Comparison of ENCODE assay signal across 7 mouse cellular contexts in the genomic region with DNA sequence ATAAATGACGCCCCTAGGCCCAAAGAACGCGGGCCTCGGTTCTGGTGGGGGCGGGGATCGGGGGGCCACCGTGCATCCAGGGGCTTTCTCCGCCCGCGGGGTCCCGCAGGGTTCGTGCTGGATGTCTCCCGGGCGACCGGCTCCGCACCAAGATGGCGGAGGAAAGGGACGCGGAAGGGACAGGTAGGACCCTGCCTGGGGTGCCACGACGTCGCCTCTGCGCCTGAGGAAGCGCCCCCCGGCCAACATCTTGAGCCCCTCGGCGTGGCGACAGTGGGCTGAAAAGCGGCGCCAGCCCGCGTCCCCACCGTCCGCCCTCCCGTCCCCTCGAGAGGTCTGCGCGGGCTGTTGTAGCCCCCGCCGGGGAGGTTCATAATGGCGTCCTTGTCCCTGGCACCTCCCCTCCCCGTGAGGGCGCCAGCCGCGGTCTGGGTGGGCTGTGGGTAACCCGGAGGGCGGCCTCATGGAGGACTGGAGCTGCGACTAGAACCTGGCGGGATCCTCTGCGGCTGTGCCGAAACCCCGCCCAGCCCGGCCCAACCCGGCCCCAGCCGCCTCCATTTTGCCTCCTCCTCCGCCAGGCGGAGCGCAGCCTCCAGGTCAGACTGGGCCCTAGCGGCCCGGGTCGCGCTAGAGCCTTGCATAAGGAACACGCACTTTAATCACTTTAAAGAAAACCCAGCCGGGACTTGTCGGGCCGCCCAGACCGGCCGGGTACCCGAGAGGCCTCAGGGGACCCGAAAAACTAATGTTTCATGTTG. TPM values are rescaled to one million over a fixed set of nuclear protein-coding genes. Genes with fewer than 3 reads are reported as not detected.
DNase-seq lines count a peak whose midpoint lies in the region; ATAC-seq and TF ChIP-seq lines count a peak whose summit lies in the region.

TSS of gene Efcab2 (plus strand) at position 135 of the 761 bp plus-strand sequence.

- H3K9me3 ChIP-seq in embryonic facial prominence, embryonic 12.5 days: no peaks in the 10 kb centered on the region
- no peaks in the 10 kb centered on the region for H3K9me3 ChIP-seq in limb, embryonic 12.5 days
- H3K9me3 ChIP-seq in midbrain, embryonic 15.5 days: no peaks in the 10 kb centered on the region

- H3K9ac ChIP-seq in embryonic facial prominence, embryonic 12.5 days: peak within 1 kb of the TSS; percentile 93
- peak within 1 kb of the TSS; percentile 92 for H3K9ac ChIP-seq in limb, embryonic 12.5 days (replicated peaks)
- peak within 1 kb of the TSS; percentile 90 for H3K9ac ChIP-seq in midbrain, embryonic 15.5 days

- H3K4me2 ChIP-seq in embryonic facial prominence, embryonic 12.5 days (replicated peaks): peak within 1 kb of the TSS; percentile 49
- peak within 1 kb of the TSS; percentile 62 for H3K4me2 ChIP-seq in limb, embryonic 12.5 days
- peak within 1 kb of the TSS; percentile 58 for H3K4me2 ChIP-seq in midbrain, embryonic 15.5 days

- peak; percentile 90 for TF ChIP-seq POLR2A in kidney, adult 2 months (IDR thresholded peaks at IDR 0.05; ENCODE audit: low read depth, low read length)
- peak; percentile 73 for TF ChIP-seq POLR2A in spleen, adult 2 months (IDR thresholded peaks at IDR 0.05; ENCODE audit: low read depth, low read length)

- H3K4me1 ChIP-seq in embryonic facial prominence, embryonic 12.5 days: no peaks in the 10 kb centered on the region; the same call in 1 of the 2 replicates
- no peaks in the 10 kb centered on the region for H3K4me1 ChIP-seq in kidney, adult 2 months (ENCODE audit: control insufficient read depth, insufficient read depth, low read length)
- 0 out of 2 replicates have a peak, but pooled peaks cover 4% of the 10 kb centered on the region for H3K4me1 ChIP-seq in limb, embryonic 12.5 days (replicated peaks)
- H3K4me1 ChIP-seq in midbrain, embryonic 15.5 days: no peaks in the 10 kb centered on the region
- H3K4me1 ChIP-seq in spleen, adult 2 months (ENCODE audit: control insufficient read depth, insufficient read depth, insufficient read length): no peaks in the 10 kb centered on the region; the same call in 1 of the 2 replicates

- DNase-seq in adrenal gland, postnatal 25 days: peak; percentile 93
- peak; percentile 93 to 94 for DNase-seq in heart, adult 18-20 months
- DNase-seq in kidney, adult 2 months: peak; percentile 95
- DNase-seq in spleen, adult 2 months (ENCODE audit: low read depth in 1 of 2, low spot score in 2 of 2): peak; percentile 87

- no peaks in the 10 kb centered on the region for H3K36me3 ChIP-seq in embryonic facial prominence, embryonic 12.5 days
- no peaks in the 10 kb centered on the region for H3K36me3 ChIP-seq in kidney, adult 2 months (ENCODE audit: control insufficient read depth, insufficient read depth, low read length)
- H3K36me3 ChIP-seq in limb, embryonic 12.5 days: no peaks in the 10 kb centered on the region
- H3K36me3 ChIP-seq in midbrain, embryonic 15.5 days (replicated peaks): no peaks in the 10 kb centered on the region
- H3K36me3 ChIP-seq in spleen, adult 2 months (ENCODE audit: control insufficient read depth, insufficient read depth, low read length): no peaks in the 10 kb centered on the region

- H3K27ac ChIP-seq in embryonic facial prominence, embryonic 12.5 days: peak within 1 kb of the TSS; percentile 100
- H3K27ac ChIP-seq in kidney, adult 2 months (ENCODE audit: insufficient read depth, low read depth, low read length): peak within 1 kb of the TSS; percentile 99
- H3K27ac ChIP-seq in limb, embryonic 12.5 days: peak within 1 kb of the TSS; percentile 100
- peak within 1 kb of the TSS; percentile 100 for H3K27ac ChIP-seq in midbrain, embryonic 15.5 days
- peak within 1 kb of the TSS; percentile 100 for H3K27ac ChIP-seq in spleen, adult 2 months (ENCODE audit: insufficient read depth, low read length)

- WGBS in embryonic facial prominence, embryonic 12.5 days: under 1% methylated on average over 69 of the region's 70 CpGs
- WGBS in kidney, adult 2 months: under 1% methylated on average over 63 of the region's 70 CpGs
- under 1% methylated on average over 55 of the region's 70 CpGs for WGBS in limb, embryonic 12.5 days
- under 1% methylated on average over 61 of the region's 70 CpGs for WGBS in midbrain, embryonic 15.5 days
- under 1% methylated on average over 70 of the region's 70 CpGs for WGBS in spleen, adult 2 months

- peak; percentile 43 for TF ChIP-seq CTCF in kidney, adult 2 months (conservative IDR thresholded peaks at IDR 0.05; ENCODE audit: insufficient read depth, insufficient read length, low read depth, low read length)
- peak; percentile 30; the same call in 1 of the 2 replicates for TF ChIP-seq CTCF in spleen, adult 2 months (IDR thresholded peaks at IDR 0.05; ENCODE audit: extremely low read depth, insufficient read depth, insufficient read length, insufficient replicate concordance)

- peak within 1 kb of the TSS; percentile 71 for H3K4me3 ChIP-seq in embryonic facial prominence, embryonic 12.5 days
- H3K4me3 ChIP-seq in kidney, adult 2 months (ENCODE audit: insufficient read depth, low read depth, low read length): peak within 1 kb of the TSS; percentile 74
- H3K4me3 ChIP-seq in limb, embryonic 12.5 days (replicated peaks): peak within 1 kb of the TSS; percentile 66
- H3K4me3 ChIP-seq in midbrain, embryonic 15.5 days: peak within 1 kb of the TSS; percentile 61
- H3K4me3 ChIP-seq in spleen, adult 2 months (ENCODE audit: extremely low read depth, insufficient read depth, insufficient read length): peak within 1 kb of the TSS; percentile 94

- ATAC-seq in embryonic facial prominence, embryonic 12.5 days (ENCODE audit: insufficient number of reproducible peaks, insufficient read depth, low FRiP score, low TSS enrichment): peak; percentile 98
- ATAC-seq in limb, embryonic 12.5 days (ENCODE audit: insufficient number of reproducible peaks, insufficient read depth, low FRiP score, low TSS enrichment, low read depth): peak; percentile 98
- ATAC-seq in midbrain, embryonic 15.5 days (replicated peaks): peak; percentile 98

- no peaks in the 10 kb centered on the region for H3K27me3 ChIP-seq in embryonic facial prominence, embryonic 12.5 days
- H3K27me3 ChIP-seq in kidney, adult 2 months (replicated peaks; ENCODE audit: control insufficient read depth, insufficient read depth, low read length): no peaks in the 10 kb centered on the region
- no peaks in the 10 kb centered on the region for H3K27me3 ChIP-seq in limb, embryonic 12.5 days
- H3K27me3 ChIP-seq in midbrain, embryonic 15.5 days (replicated peaks): no peaks in the 10 kb centered on the region
- H3K27me3 ChIP-seq in spleen, adult 2 months (ENCODE audit: control insufficient read depth, insufficient read depth, low read length): no peaks in the 10 kb centered on the region

RNA-seq across cellular contexts. Expression of gene Efcab2, which starts in this region (rescaled TPM):
- 2.3 and 4.5 TPM in 2 replicates for total RNA-seq in adrenal gland, postnatal 25 days (2021)
- polyA plus RNA-seq in embryonic facial prominence, embryonic 12.5 days (2016; fragmentation: Nextera tagmentation; extraction: Ambion mirVana): 5.6 and 5.8 TPM in 2 replicates
- total RNA-seq in heart, adult 18-20 months (2021): 100 to 1,000 TPM; 107 to 111 TPM
- 0.96 and 1.6 TPM in 2 replicates for polyA plus RNA-seq in kidney, adult 2 months (2012; rRNA removed)
- polyA plus RNA-seq in limb, embryonic 12.5 days (2016; fragmentation: Nextera tagmentation; extraction: Ambion mirVana): 4.7 and 7.1 TPM in 2 replicates
- polyA plus RNA-seq in midbrain, embryonic 15.5 days (2015; fragmentation: Nextera tagmentation; extraction: Ambion mirVana): 9.5 and 10.7 TPM in 2 replicates
- polyA plus RNA-seq in spleen, adult 2 months (2012; rRNA removed): 0.23 and 0.34 TPM in 2 replicates

Comparison
In these comparisons a context has a peak if more than half of its experiments do, and no peak if none do; other contexts are left out.
1. Peak in every context shown above with its lines: DNase-seq, ATAC-seq, H3K4me3 ChIP-seq and H3K27ac ChIP-seq.
2. RNA of gene Efcab2 (total RNA-seq): 107 to 111 TPM in heart, adult 18-20 months; 2.3 to 4.5 TPM in adrenal gland, postnatal 25 days; every median in the first group is over 10 times any median in the second.
3. Peak in DNase-seq, H3K4me3 ChIP-seq and H3K27ac ChIP-seq in spleen, adult 2 months; RNA of the gene not detected or under 1 TPM.